Mouse (Mus musculus) MEL (cell line): Measurements from ENCODE around the gene Cfap69. TPM values are rescaled to one million over a fixed set of nuclear protein-coding genes. Genes with fewer than 3 reads are reported as not detected.

ENCODE experiments used
- DNase-seq: peaks from one replicate; pipeline ENCODE4 v3.0.0; 2011; ENCODE audit warnings: low read depth, low spot score
- H3K27ac ChIP-seq: 2 replicates; pipeline ENCODE4 v1.5.1; 2012; ENCODE audit warnings: low read depth, mild to moderate bottlenecking, control low read depth, low read length, moderate library complexity; ENCODE audit not compliant: control insufficient read depth
- H3K27me3 ChIP-seq, 2 experiments: fragments of 150-350 bp in 1 of 2; sonication (generic) in 1 of 2; 2 replicates each; pipeline ENCODE4 v1.6.1; 2012; ENCODE audit warnings: low read length in 2 of 2, mild to moderate bottlenecking in 2 of 2, improper control_type of control experiment in 1 of 2, moderate library complexity in 1 of 2; ENCODE audit not compliant: insufficient read depth in 2 of 2, control insufficient read depth in 1 of 2
- H3K36me3 ChIP-seq, 2 experiments: 2 replicates each; pipeline ENCODE4 v1.6.1; 2012 to 2014; ENCODE audit warnings: low read length in 2 of 2, improper control_type of control experiment in 1 of 2, inconsistent platforms in 1 of 2, mild to moderate bottlenecking in 1 of 2; ENCODE audit not compliant: insufficient read depth in 2 of 2, control insufficient read depth in 1 of 2
- H3K4me1 ChIP-seq, 2 experiments: fragments of 150-350 bp in 1 of 2; sonication (generic) in 1 of 2; 2 replicates each; pipeline ENCODE4 v1.6.1; 2012; ENCODE audit warnings: low read length in 2 of 2, improper control_type of control experiment in 1 of 2, mild to moderate bottlenecking in 1 of 2; ENCODE audit not compliant: insufficient read depth in 2 of 2, control insufficient read depth in 1 of 2
- H3K4me3 ChIP-seq, 2 experiments: fragments of 150-350 bp in 1 of 2; sonication (generic) in 1 of 2; 2 replicates each; pipeline ENCODE4 v1.5.1; 2012; ENCODE audit warnings: low read depth in 2 of 2, low read length in 2 of 2, mild to moderate bottlenecking in 2 of 2, moderate library complexity in 2 of 2, control low read depth in 1 of 2, improper control_type of control experiment in 1 of 2; ENCODE audit not compliant: control insufficient read depth in 1 of 2, insufficient read depth in 1 of 2
- H3K79me2 ChIP-seq: 2 replicates; pipeline ENCODE4 v1.6.1; 2012; ENCODE audit warnings: mild to moderate bottlenecking, low read length, moderate library complexity; ENCODE audit not compliant: control insufficient read depth, poor library complexity, insufficient read depth
- H3K9ac ChIP-seq: 2 replicates; pipeline ENCODE4 v1.6.1; 2012; ENCODE audit warnings: low read depth, mild to moderate bottlenecking, control low read depth, low read length, moderate library complexity; ENCODE audit not compliant: control insufficient read depth, poor library complexity, severe bottlenecking
- H3K9me3 ChIP-seq: fragments of 150-350 bp; sonication (generic); replicated peaks from 2 replicates; pipeline ENCODE4 v1.6.1; 2012; ENCODE audit warnings: mild to moderate bottlenecking, low read length, improper control_type of control experiment, moderate library complexity; ENCODE audit not compliant: insufficient read depth
- CHD1 ChIP-seq: IDR thresholded peaks from 2 replicates; pipeline ENCODE4 v1.6.1; 2012; ENCODE audit warnings: low read depth, mild to moderate bottlenecking, inconsistent platforms, low read length, improper control_type of control experiment
- CHD2 ChIP-seq: IDR thresholded peaks from 2 replicates; pipeline ENCODE4 v1.6.1; 2011; ENCODE audit warnings: low read length, improper control_type of control experiment
- GABPA ChIP-seq: IDR thresholded peaks from 2 replicates; pipeline ENCODE4 v1.6.1; 2012; ENCODE audit warnings: low read depth, mild to moderate bottlenecking, inconsistent platforms, low read length, improper control_type of control experiment, moderate library complexity
- HCFC1 ChIP-seq: IDR thresholded peaks from 2 replicates; pipeline ENCODE4 v1.6.1; 2012; ENCODE audit warnings: low read depth, mild to moderate bottlenecking, inconsistent platforms, low read length, improper control_type of control experiment, moderate library complexity
- MAZ ChIP-seq: IDR thresholded peaks from 2 replicates; pipeline ENCODE4 v1.6.1; 2012; ENCODE audit warnings: low read depth, mild to moderate bottlenecking, inconsistent platforms, low read length, improper control_type of control experiment
- MXI1 ChIP-seq: IDR thresholded peaks from 2 replicates; pipeline ENCODE4 v1.6.1; 2011; ENCODE audit warnings: mild to moderate bottlenecking, low read depth, low read length, improper control_type of control experiment
- MYB ChIP-seq: IDR thresholded peaks from 2 replicates; pipeline ENCODE4 v1.6.1; 2011; ENCODE audit warnings: mild to moderate bottlenecking, low read depth, low read length, improper control_type of control experiment
- MYC ChIP-seq: IDR thresholded peaks from 2 replicates; pipeline ENCODE4 v1.6.1; 2011; ENCODE audit warnings: low read depth, mild to moderate bottlenecking, low read length, improper control_type of control experiment, moderate library complexity
- NRF1 ChIP-seq: IDR thresholded peaks from 2 replicates; pipeline ENCODE4 v1.6.1; 2014; ENCODE audit warnings: low read depth, mild to moderate bottlenecking, inconsistent platforms, low read length, improper control_type of control experiment, moderate library complexity; ENCODE audit not compliant: poor library complexity, insufficient read depth, severe bottlenecking
- POLR2A ChIP-seq, 2 experiments: IDR thresholded peaks; 2 replicates each; pipeline ENCODE4 v1.6.1; 2011 to 2012; ENCODE audit warnings: low read length in 2 of 2, mild to moderate bottlenecking in 2 of 2, control low read depth in 1 of 2, improper control_type of control experiment in 1 of 2, low read depth in 1 of 2, moderate library complexity in 1 of 2; ENCODE audit not compliant: control insufficient read depth in 1 of 2, insufficient read depth in 1 of 2, poor library complexity in 1 of 2
- POLR2AphosphoS2 ChIP-seq: IDR thresholded peaks from 2 replicates; pipeline ENCODE4 v1.6.1; 2011; ENCODE audit warnings: low read length, improper control_type of control experiment
- POLR2AphosphoS5 ChIP-seq: IDR thresholded peaks from 2 replicates; pipeline ENCODE4 v1.6.1; 2012; ENCODE audit warnings: low read depth, borderline replicate concordance, mild to moderate bottlenecking, inconsistent platforms, low read length, moderate library complexity, mixed read lengths
- RAD21 ChIP-seq: IDR thresholded peaks from 2 replicates; pipeline ENCODE4 v1.6.1; 2011; ENCODE audit warnings: mild to moderate bottlenecking, low read depth, low read length, improper control_type of control experiment
- TAL1 ChIP-seq: IDR thresholded peaks from 2 replicates; pipeline ENCODE4 v1.6.1; 2012; ENCODE audit warnings: mild to moderate bottlenecking, inconsistent platforms, low read length, moderate library complexity, mixed read lengths
- USF1 ChIP-seq: IDR thresholded peaks from 2 replicates; pipeline ENCODE4 v1.6.1; 2014; ENCODE audit warnings: low read depth, mild to moderate bottlenecking, inconsistent platforms, low read length, improper control_type of control experiment, moderate library complexity
- ZMIZ1 ChIP-seq: IDR thresholded peaks from 2 replicates; pipeline ENCODE4 v1.6.1; 2012; ENCODE audit warnings: low read depth, mild to moderate bottlenecking, inconsistent platforms, low read length, improper control_type of control experiment, moderate library complexity
- polyA plus RNA-seq, 2 experiments: library from polyadenylated mRNA; stranded (reverse) in 1 of 2; unstranded in 1 of 2; fragments of >175 nt in 1 of 2; fragments of >200 nt in 1 of 2; gene quantifications; 2 replicates each; pipeline versions ENCODE4 v1.2.1 to v1.2.4; 2012; ENCODE audit warnings: low replicate concordance in 2 of 2, low read depth in 1 of 2; ENCODE audit not compliant: insufficient read length in 2 of 2, insufficient read depth in 1 of 2, missing spikeins in 1 of 2
- total RNA-seq: library from RNA; depleted of rRNA; stranded (reverse); fragments of 300-350 nt; gene quantifications from 2 replicates; pipeline ENCODE4 v1.2.3, GENCODE M21; 2012

Cfap69 gene
- total and polyA plus RNA-seq, 3 experiments, result not detected

DNA sequence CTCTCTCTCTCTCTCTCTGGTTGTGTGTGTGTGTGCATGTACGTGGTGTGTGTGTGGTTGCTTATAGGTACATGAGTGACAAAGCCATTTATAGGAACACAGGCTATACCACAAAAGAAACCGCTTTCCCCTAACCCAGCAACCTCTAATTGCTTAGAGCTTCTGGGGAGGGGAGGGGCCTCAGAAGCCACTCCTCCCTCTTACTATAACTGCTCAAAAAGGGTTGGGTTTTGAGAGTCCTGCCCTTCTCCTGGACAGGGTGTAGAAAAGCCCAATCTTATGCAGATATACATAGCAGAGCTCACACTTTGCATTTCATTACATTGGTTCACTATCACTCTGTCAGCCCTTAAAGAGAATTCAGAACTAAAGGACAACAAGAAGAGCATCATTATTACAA is 36.3 kb upstream of the Cfap69 start:
- no peaks in the 10 kb centered on the region for H3K4me1 ChIP-seq
- no peaks in the 10 kb centered on the region for H3K9me3 ChIP-seq
- no peak for DNase-seq
- H3K27me3 ChIP-seq, result no peaks in the 10 kb centered on the region
- H3K4me3 ChIP-seq, result no peak overlapping the region
- H3K9ac ChIP-seq, result no peak overlapping the region
- H3K27ac ChIP-seq, result no peak overlapping the region
- H3K36me3 ChIP-seq, result no peaks in the 10 kb centered on the region
- no peaks in the 10 kb centered on the region for H3K79me2 ChIP-seq
- TF ChIP-seq MXI1, result no peak
- no peak for TF ChIP-seq NRF1
- no peak for TF ChIP-seq POLR2AphosphoS2
- TF ChIP-seq POLR2AphosphoS5, result no peak
- no peak for TF ChIP-seq MAZ
- TF ChIP-seq ZMIZ1, result no peak
- TF ChIP-seq HCFC1, result no peak
- TF ChIP-seq MYB, result no peak
- no peak for TF ChIP-seq GABPA
- no peak for TF ChIP-seq RAD21
- no peak for TF ChIP-seq CHD1

DNA sequence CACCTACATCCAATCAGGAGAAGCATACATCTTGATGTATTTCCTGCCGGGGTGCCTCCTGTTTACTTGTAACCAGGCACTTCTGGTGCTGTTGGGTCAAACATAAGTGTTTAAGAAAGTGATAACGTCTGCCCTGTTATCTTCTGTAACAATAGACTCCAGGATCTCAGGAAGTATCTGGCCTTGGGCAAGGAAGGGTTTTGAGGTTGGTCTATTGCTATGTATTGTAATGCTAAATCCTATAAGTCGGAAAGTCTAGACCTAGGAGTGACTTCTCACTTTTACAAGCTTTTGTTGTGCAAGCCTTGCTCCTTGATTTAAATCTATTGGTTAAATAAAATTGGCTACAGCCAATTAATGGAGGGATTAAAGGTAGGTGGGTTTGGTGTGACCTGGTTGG is 34.8 kb upstream of the Cfap69 start:
- TF ChIP-seq MYC, result no peak
- TF ChIP-seq TAL1, result no peak
- TF ChIP-seq POLR2A (IDR thresholded peaks at IDR 0.05; ENCODE audit: control insufficient read depth in 1 of 2, insufficient read depth in 1 of 2, low read depth in 1 of 2, low read length in 2 of 2, poor library complexity in 1 of 2), result no peak
- TF ChIP-seq CHD2, result no peak

DNA sequence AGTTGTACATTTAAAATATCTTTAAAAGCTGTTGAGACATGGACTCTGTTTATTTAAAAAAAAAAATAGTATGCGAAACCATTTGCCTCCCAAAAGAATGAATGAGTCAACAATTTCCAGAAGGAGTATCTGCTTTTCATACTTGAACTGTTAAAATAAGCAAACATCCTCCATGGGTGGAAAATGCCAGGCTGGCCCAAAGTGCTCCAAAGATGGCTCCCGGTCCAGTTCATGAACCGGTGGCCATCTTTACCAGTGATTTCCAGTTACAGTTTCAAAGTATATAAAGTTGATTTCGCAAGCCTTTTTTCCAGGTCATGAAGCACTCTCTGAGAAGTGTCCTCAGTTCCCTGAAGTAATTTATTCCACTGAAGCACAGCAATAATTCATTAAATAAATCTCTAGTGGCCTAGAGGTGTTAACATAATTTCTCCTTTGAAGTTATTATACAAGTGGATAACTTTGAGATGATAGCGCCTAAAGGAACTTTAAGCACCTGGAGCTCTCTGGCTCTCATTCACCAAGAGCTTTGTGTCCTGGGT is 31.4 kb upstream of the Cfap69 start:
- H3K79me2 ChIP-seq, result no peaks in the 10 kb centered on the region
- no peak for DNase-seq
- no peaks in the 10 kb centered on the region for H3K36me3 ChIP-seq
- TF ChIP-seq GABPA (no peak), NRF1 (no peak), USF1 (no peak)
- TF ChIP-seq, all 39 proteins: peak for 0
- Histone ChIP-seq H3K4me3 (no peak overlapping the region), H3K4me1 (no peaks in the 10 kb centered on the region), H3K27me3 (no peaks in the 10 kb centered on the region), H3K9me3 (no peaks in the 10 kb centered on the region), H3K27ac (no peak overlapping the region), H3K9ac (no peak overlapping the region)

More for the DNA sequence above, 34.8 kb upstream of the Cfap69 start:
- DNase-seq, result no peak
- H3K4me3 ChIP-seq, result no peak overlapping the region
- H3K4me1 ChIP-seq, result no peaks in the 10 kb centered on the region
- H3K27ac ChIP-seq, result no peak overlapping the region
- no peaks in the 10 kb centered on the region for H3K79me2 ChIP-seq
- H3K27me3 ChIP-seq, result no peaks in the 10 kb centered on the region
- no peaks in the 10 kb centered on the region for H3K36me3 ChIP-seq
- no peak overlapping the region for H3K9ac ChIP-seq
- no peaks in the 10 kb centered on the region for H3K9me3 ChIP-seq
